Mouse (Mus musculus) heart, embryonic 11.5 days (tissue): ENCODE data around the gene 2310009B15Rik. TPM values are rescaled to one million over a fixed set of nuclear protein-coding genes. Genes with fewer than 3 reads are reported as not detected.
"Not testable (repeated sequence)": the region's sequence is repeated elsewhere in the genome, so short reads cannot be mapped to it uniquely, and the experiment has no call there.

Experiments
- ATAC-seq: fragments of 200-750 bp; cut with Nextera tagmentation; replicated peaks from 2 replicates; pipeline ENCODE4 v1.8.0; 2017; ENCODE audit warnings: moderate library complexity; ENCODE audit not compliant: insufficient number of reproducible peaks, low FRiP score, low TSS enrichment
- H3K27ac ChIP-seq: fragments of 300-500 bp; sonication (generic); 2 replicates; pipeline ENCODE4 v1.5.1; 2014; ENCODE audit warnings: mild to moderate bottlenecking, low read depth, low read length
- H3K27me3 ChIP-seq: fragments of 300-500 bp; sonication (generic); 2 replicates; pipeline ENCODE4 v1.6.1; 2014; ENCODE audit warnings: mild to moderate bottlenecking, low read length, mixed read lengths; ENCODE audit not compliant: control insufficient read depth, insufficient read depth
- H3K36me3 ChIP-seq: fragments of 300-500 bp; sonication (generic); 2 replicates; pipeline ENCODE4 v1.6.1; 2014; ENCODE audit warnings: mild to moderate bottlenecking, low read length, moderate library complexity, mixed read lengths; ENCODE audit not compliant: control insufficient read depth, insufficient read depth
- H3K4me1 ChIP-seq: fragments of 300-500 bp; sonication (generic); 2 replicates; pipeline ENCODE4 v1.6.1; 2014; ENCODE audit warnings: low read length; ENCODE audit not compliant: control insufficient read depth, insufficient read depth
- H3K4me2 ChIP-seq: fragments of 300-500 bp; sonication (generic); 2 replicates; pipeline ENCODE4 v1.6.1; 2014; ENCODE audit warnings: mild to moderate bottlenecking, moderate library complexity
- H3K4me3 ChIP-seq: fragments of 300-500 bp; sonication (generic); 2 replicates; pipeline ENCODE4 v1.5.1; 2014; ENCODE audit warnings: low read depth, low read length
- H3K9ac ChIP-seq: fragments of 300-500 bp; sonication (generic); 2 replicates; pipeline ENCODE4 v1.6.1; 2014; ENCODE audit warnings: mild to moderate bottlenecking, low read depth, low read length, moderate library complexity
- H3K9me3 ChIP-seq: fragments of 300-500 bp; sonication (generic); replicated peaks from 2 replicates; pipeline ENCODE4 v1.6.1; 2016; ENCODE audit warnings: low read length; ENCODE audit not compliant: control insufficient read depth
- WGBS: fragments of 180-500 bp; shearing (Covaris S2); extraction: QIAGEN DNeasy Blood & Tissue Kit; methylation state at CpG from one replicate; pipeline ENCODE4 v1.1.7; 2014; ENCODE audit not compliant: insufficient replicate concordance; 5-methylcytosine and 5-hydroxymethylcytosine counted together
- polyA plus RNA-seq: library from polyadenylated mRNA; unstranded; fragments of >200 nt; fragmentation: Nextera tagmentation; extraction: Ambion mirVana; gene quantifications from 2 replicates; pipeline ENCODE4 v1.2.1, GENCODE M21; 2014

The 2310009B15Rik gene
- 27.4 and 28.1 TPM in 2 replicates for polyA plus RNA-seq

- Histone ChIP-seq H3K4me3 (peak within 1 kb of the TSS; percentile 46), H3K9ac (peak within 1 kb of the TSS; percentile 64; the same call in 1 of the 2 replicates), H3K27ac (peak within 1 kb of the TSS; percentile 80), H3K4me2 (peak within 1 kb of the TSS; percentile 45)
- H3K27me3 ChIP-seq, H3K36me3 ChIP-seq, H3K4me1 ChIP-seq, H3K9me3 ChIP-seq: not testable (repeated sequence)
- ATAC-seq = peak; percentile 100
- WGBS = 0% methylated on average over 37 of the region's 79 CpGs
These were observed at the start of gene 2310009B15Rik for GRCm38 (mm10) chr1:138856101-138856950. TSS of gene 2310009B15Rik (minus strand) at chr1:138856852.

DNA sequence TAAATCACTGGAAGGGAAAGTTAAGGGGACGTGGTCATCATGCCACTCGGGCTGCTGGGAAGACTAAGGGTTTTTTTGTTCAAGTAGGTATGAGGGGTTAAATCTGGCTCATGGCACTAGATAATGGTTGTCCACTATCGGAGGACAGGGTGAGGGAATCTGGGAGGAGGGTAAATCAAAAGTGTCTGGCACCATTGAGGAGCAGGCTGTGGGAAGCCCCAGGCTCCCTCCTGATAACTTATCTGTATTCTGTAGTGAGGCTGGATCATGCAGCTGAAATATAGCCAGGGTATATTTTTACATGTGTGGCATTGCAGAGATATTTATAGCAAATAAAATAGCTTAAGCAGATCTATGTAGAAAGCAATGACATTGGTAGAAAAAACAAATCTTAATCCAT, 49.6 kb upstream of the 2310009B15Rik start:
- Histone ChIP-seq H3K36me3 (no peaks in the 10 kb centered on the region), H3K4me3 (no peak overlapping the region), H3K27ac (peak overlapping the region; percentile 54; the same call in 1 of the 2 replicates), H3K4me1 (peaks cover 13% of the 10 kb centered on the region; the same call in 1 of the 2 replicates), H3K9me3 (no peaks in the 10 kb centered on the region), H3K9ac (no peak overlapping the region), H3K27me3 (no peaks in the 10 kb centered on the region), H3K4me2 (no peak overlapping the region)
- no peak for ATAC-seq
- WGBS = 23% methylated on average over 3 of the region's 3 CpGs

GRCm38 (mm10) chr1:138905092-138905765, 48.6 kb upstream of the 2310009B15Rik start:
- peaks cover 13% of the 10 kb centered on the region; the same call in 1 of the 2 replicates for H3K4me1 ChIP-seq
- WGBS = 89% methylated on average over 3 of the region's 3 CpGs
- no peaks in the 10 kb centered on the region for H3K27me3 ChIP-seq
- no peak for ATAC-seq
- no peak overlapping the region for H3K9ac ChIP-seq
- H3K4me2 ChIP-seq = no peak overlapping the region
- H3K27ac ChIP-seq = no peak overlapping the region
- no peaks in the 10 kb centered on the region for H3K36me3 ChIP-seq
- H3K4me3 ChIP-seq = no peak overlapping the region
- no peaks in the 10 kb centered on the region for H3K9me3 ChIP-seq

DNA sequence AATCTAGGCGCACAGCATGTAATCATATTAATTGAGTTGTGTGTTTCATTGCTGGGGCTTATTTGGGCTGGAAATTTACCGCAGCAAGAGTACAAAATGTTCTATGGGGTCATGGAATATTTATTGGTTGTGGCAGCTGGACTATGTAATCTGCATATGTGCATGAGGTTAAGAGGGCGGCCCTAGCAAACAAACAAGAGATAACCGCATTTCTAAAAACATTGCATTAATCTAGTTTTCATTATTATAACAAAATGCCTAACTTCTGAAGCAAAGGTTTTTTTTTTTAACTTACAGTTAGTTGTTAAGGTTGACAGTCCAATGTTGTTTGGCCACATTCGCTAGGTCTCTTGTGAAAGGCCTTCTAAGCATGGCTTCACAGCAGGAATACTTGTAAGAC, 47.2 kb upstream of the 2310009B15Rik start:
- H3K4me2 ChIP-seq = no peak overlapping the region
- no peak overlapping the region for H3K9ac ChIP-seq
- WGBS = 93% methylated on average over 5 of the region's 5 CpGs
- H3K27ac ChIP-seq = no peak overlapping the region
- H3K4me1 ChIP-seq = peaks cover 7% of the 10 kb centered on the region; the same call in 1 of the 2 replicates
- no peaks in the 10 kb centered on the region for H3K36me3 ChIP-seq
- no peaks in the 10 kb centered on the region for H3K9me3 ChIP-seq
- H3K4me3 ChIP-seq = no peak overlapping the region
- ATAC-seq = no peak
- no peaks in the 10 kb centered on the region for H3K27me3 ChIP-seq

DNA sequence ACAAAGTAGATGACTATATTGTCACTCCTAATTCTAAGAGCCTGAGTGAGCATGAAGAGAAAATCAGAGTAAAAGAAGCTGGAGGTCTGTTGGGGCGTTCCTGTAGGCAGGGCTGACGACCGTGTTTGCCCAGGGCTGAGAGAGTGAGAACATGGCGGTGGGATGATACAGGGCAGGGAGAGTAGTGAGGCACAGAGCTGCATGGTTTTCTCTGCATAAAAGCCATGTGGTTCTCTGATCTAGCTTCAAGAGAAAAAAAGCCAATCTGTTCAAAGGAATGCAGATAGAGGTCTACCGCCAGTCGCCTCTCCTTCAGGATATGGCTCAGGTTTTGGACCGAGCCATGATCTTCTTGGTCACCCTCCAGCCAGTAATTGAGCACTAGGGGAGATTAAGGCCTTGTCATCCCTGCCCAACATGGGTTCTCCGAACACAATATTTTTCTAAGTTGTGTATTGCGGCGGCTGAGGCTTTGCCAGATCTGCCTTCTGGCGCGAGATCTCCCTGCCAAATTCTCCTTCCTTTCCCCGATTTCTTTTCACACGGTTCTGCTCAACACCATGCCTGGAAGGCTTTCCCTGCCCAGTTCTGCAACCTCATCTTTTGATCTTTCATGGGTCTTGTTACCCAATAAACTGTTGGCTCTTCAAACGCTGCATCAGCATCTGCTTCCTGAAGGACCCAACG, 44.9 kb upstream of the 2310009B15Rik start:
- H3K9ac ChIP-seq = no peak overlapping the region
- no peak overlapping the region for H3K27ac ChIP-seq
- no peaks in the 10 kb centered on the region for H3K27me3 ChIP-seq
- no peaks in the 10 kb centered on the region for H3K9me3 ChIP-seq
- H3K4me3 ChIP-seq = no peak overlapping the region
- WGBS = 89% methylated on average over 16 of the region's 16 CpGs
- H3K4me2 ChIP-seq = no peak overlapping the region
- no peak for ATAC-seq
- peaks cover 6% of the 10 kb centered on the region; the same call in 1 of the 2 replicates for H3K4me1 ChIP-seq
- no peaks in the 10 kb centered on the region for H3K36me3 ChIP-seq

GRCm38 (mm10) chr1:138896088-138896487, 39.4 kb upstream of the 2310009B15Rik start:
- Histone ChIP-seq H3K4me2 (no peak overlapping the region), H3K9me3 (no peaks in the 10 kb centered on the region), H3K36me3 (no peaks in the 10 kb centered on the region), H3K4me3 (no peak overlapping the region), H3K9ac (no peak overlapping the region), H3K27me3 (no peaks in the 10 kb centered on the region), H3K4me1 (no peaks in the 10 kb centered on the region), H3K27ac (no peak overlapping the region)
- WGBS = 72% methylated on average over 3 of the region's 3 CpGs
- no peak for ATAC-seq

- Histone ChIP-seq H3K9ac (no peak overlapping the region), H3K27ac (no peak overlapping the region), H3K9me3 (no peaks in the 10 kb centered on the region), H3K4me3 (no peak overlapping the region), H3K4me1 (no peaks in the 10 kb centered on the region), H3K36me3 (no peaks in the 10 kb centered on the region), H3K4me2 (no peak overlapping the region), H3K27me3 (no peaks in the 10 kb centered on the region)
- WGBS = 89% methylated on average over 14 of the region's 14 CpGs
- ATAC-seq = no peak
These were observed 21.0 kb upstream of the 2310009B15Rik start for GRCm38 (mm10) chr1:138877470-138878254.
